In the genomic region with DNA sequence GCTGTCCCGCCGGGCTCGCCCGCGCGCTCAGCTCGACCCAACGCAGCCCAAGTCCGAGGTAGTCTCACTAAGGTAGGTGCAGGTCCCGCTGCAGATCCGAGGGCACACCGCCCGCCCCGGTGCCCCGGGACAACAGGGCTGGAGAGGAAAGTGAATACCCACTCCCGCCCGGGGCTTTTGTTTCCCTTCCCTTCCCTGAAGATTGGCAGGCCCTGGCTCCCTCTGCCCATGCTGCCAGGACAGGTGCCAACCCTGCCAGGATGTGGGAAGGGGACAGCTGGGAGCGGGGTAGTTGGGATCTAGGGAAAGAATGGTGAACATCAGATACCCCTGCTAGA, we compare ENCODE assay signal across 8 mouse cellular contexts. TPM values are rescaled to one million over a fixed set of nuclear protein-coding genes. Genes with fewer than 3 reads are reported as not detected.
DNase-seq lines count a peak whose midpoint lies in the region; ATAC-seq and TF ChIP-seq lines count a peak whose summit lies in the region.

No protein-coding gene starts in this region.

- no peak for DNase-seq in heart, postnatal 10 days
- no peak for DNase-seq in urinary bladder, postnatal 10 days (ENCODE audit: low spot score)
- no peak for DNase-seq in thymus, postnatal 36 days
- no peak for DNase-seq in ovary, postnatal 14 days (ENCODE audit: low spot score)

- H3K9me3 ChIP-seq in heart, embryonic 15.5 days (replicated peaks): no peaks in the 10 kb centered on the region
- no peaks in the 10 kb centered on the region for H3K9me3 ChIP-seq in hindbrain, embryonic 12.5 days (replicated peaks)
- H3K9me3 ChIP-seq in midbrain, embryonic 12.5 days: no peaks in the 10 kb centered on the region

- 4% methylated on average over 18 of the region's 18 CpGs for WGBS in heart, embryonic 15.5 days
- WGBS in hindbrain, embryonic 12.5 days: 4% methylated on average over 18 of the region's 18 CpGs
- WGBS in midbrain, embryonic 12.5 days: 6% methylated on average over 17 of the region's 18 CpGs

- intact Hi-C loops in heart, postnatal 10 days (cut with DNase I): no loop called here

- ATAC-seq in heart, embryonic 15.5 days (replicated peaks; ENCODE audit: insufficient number of reproducible peaks, insufficient read depth, low FRiP score, low read depth): no peak
- no peak for ATAC-seq in hindbrain, embryonic 12.5 days (ENCODE audit: low FRiP score)
- no peak for ATAC-seq in midbrain, embryonic 12.5 days (ENCODE audit: low FRiP score, low read depth)

- no peak for TF ChIP-seq POLR2A in bone marrow macrophage, adult 2 months (IDR thresholded peaks at IDR 0.05; ENCODE audit: borderline replicate concordance, low read depth, low read length)

- TF ChIP-seq CTCF in bone marrow macrophage, adult 2 months (IDR thresholded peaks at IDR 0.05; ENCODE audit: low read depth, low read length): no peak

- no peak overlapping the region for H3K27ac ChIP-seq in heart, embryonic 15.5 days
- no peak overlapping the region for H3K27ac ChIP-seq in bone marrow macrophage, adult 2 months (ENCODE audit: insufficient read depth, low read depth, low read length)
- H3K27ac ChIP-seq in hindbrain, embryonic 12.5 days: no peak overlapping the region
- H3K27ac ChIP-seq in midbrain, embryonic 12.5 days (replicated peaks): no peak overlapping the region

- H3K36me3 ChIP-seq in heart, embryonic 15.5 days: no peaks in the 10 kb centered on the region
- no peaks in the 10 kb centered on the region for H3K36me3 ChIP-seq in hindbrain, embryonic 12.5 days
- no peaks in the 10 kb centered on the region for H3K36me3 ChIP-seq in midbrain, embryonic 12.5 days

- H3K4me2 ChIP-seq in heart, embryonic 15.5 days: peak overlapping the region; percentile 89
- peak overlapping the region; percentile 62 for H3K4me2 ChIP-seq in hindbrain, embryonic 12.5 days (replicated peaks)
- peak overlapping the region; percentile 51 for H3K4me2 ChIP-seq in midbrain, embryonic 12.5 days (replicated peaks)

- peak overlapping the region; percentile 55 for H3K4me3 ChIP-seq in heart, embryonic 15.5 days
- H3K4me3 ChIP-seq in bone marrow macrophage, adult 2 months (ENCODE audit: insufficient read depth, low read length): peak overlapping the region; percentile 35
- H3K4me3 ChIP-seq in hindbrain, embryonic 12.5 days: peak overlapping the region; percentile 41
- peak overlapping the region; percentile 35 for H3K4me3 ChIP-seq in midbrain, embryonic 12.5 days

- H3K4me1 ChIP-seq in heart, embryonic 15.5 days (replicated peaks): peaks cover 12% of the 10 kb centered on the region
- H3K4me1 ChIP-seq in bone marrow macrophage, adult 2 months (ENCODE audit: control insufficient read depth, insufficient read depth, low read length): peaks cover 5% of the 10 kb centered on the region
- peaks cover 10% of the 10 kb centered on the region for H3K4me1 ChIP-seq in hindbrain, embryonic 12.5 days
- peaks cover 12% of the 10 kb centered on the region for H3K4me1 ChIP-seq in midbrain, embryonic 12.5 days

- H3K9ac ChIP-seq in heart, embryonic 15.5 days: peak overlapping the region; percentile 44
- H3K9ac ChIP-seq in hindbrain, embryonic 12.5 days: peak overlapping the region; percentile 55
- H3K9ac ChIP-seq in midbrain, embryonic 12.5 days (replicated peaks): peak overlapping the region; percentile 20; the same call in 1 of the 2 replicates

- H3K27me3 ChIP-seq in heart, embryonic 15.5 days: peaks cover 66% of the 10 kb centered on the region
- H3K27me3 ChIP-seq in hindbrain, embryonic 12.5 days: peaks cover 53% of the 10 kb centered on the region
- peaks cover 63% of the 10 kb centered on the region for H3K27me3 ChIP-seq in midbrain, embryonic 12.5 days

RNA-seq across cellular contexts. Expression of gene Itgb4, which starts 0.5 kb away (rescaled TPM):
- polyA plus RNA-seq in heart, embryonic 15.5 days (2015; fragmentation: Nextera tagmentation; extraction: Ambion mirVana): 1.2 and 3.9 TPM in 2 replicates
- 1 to 10 TPM; 4.8 to 5.5 TPM for total RNA-seq in heart, postnatal 10 days (2021)
- polyA plus RNA-seq in bone marrow macrophage, adult 2 months (2012; ENCODE audit: insufficient read depth, insufficient read length, missing spikeins): 0.23 TPM in 1 of 2 replicates, not detected in the other
- polyA plus RNA-seq in hindbrain, embryonic 12.5 days (2016; fragmentation: Nextera tagmentation; extraction: Ambion mirVana): 1.7 and 2.1 TPM in 2 replicates
- polyA plus RNA-seq in midbrain, embryonic 12.5 days (2016; fragmentation: Nextera tagmentation; extraction: Ambion mirVana): 0.59 and 1.3 TPM in 2 replicates

RNA-seq across cellular contexts. Expression of gene Galk1, which starts 37.5 kb away (rescaled TPM):
- polyA plus RNA-seq in heart, embryonic 15.5 days (2015; fragmentation: Nextera tagmentation; extraction: Ambion mirVana): 120 and 147 TPM in 2 replicates
- total RNA-seq in heart, postnatal 10 days (2021): 10 to 100 TPM; 31.7 to 33.1 TPM
- 12.2 and 14.4 TPM in 2 replicates for polyA plus RNA-seq in bone marrow macrophage, adult 2 months (2012; ENCODE audit: insufficient read depth, insufficient read length, missing spikeins)
- polyA plus RNA-seq in hindbrain, embryonic 12.5 days (2016; fragmentation: Nextera tagmentation; extraction: Ambion mirVana): 109 and 115 TPM in 2 replicates
- polyA plus RNA-seq in midbrain, embryonic 12.5 days (2016; fragmentation: Nextera tagmentation; extraction: Ambion mirVana): 75.3 and 92.6 TPM in 2 replicates

RNA-seq across cellular contexts. Expression of gene Recql5, which starts 41.8 kb away (rescaled TPM):
- polyA plus RNA-seq in heart, embryonic 15.5 days (2015; fragmentation: Nextera tagmentation; extraction: Ambion mirVana): 9.1 and 14.7 TPM in 2 replicates
- total RNA-seq in heart, postnatal 10 days (2021): 10 to 100 TPM in 1 of 2 experiments, 1 to 10 TPM in 1; 8.3 to 10.9 TPM
- polyA plus RNA-seq in bone marrow macrophage, adult 2 months (2012; ENCODE audit: insufficient read depth, insufficient read length, missing spikeins): 19.9 and 21.5 TPM in 2 replicates
- 31.8 and 34.7 TPM in 2 replicates for polyA plus RNA-seq in hindbrain, embryonic 12.5 days (2016; fragmentation: Nextera tagmentation; extraction: Ambion mirVana)
- polyA plus RNA-seq in midbrain, embryonic 12.5 days (2016; fragmentation: Nextera tagmentation; extraction: Ambion mirVana): 29.9 and 30.1 TPM in 2 replicates

RNA-seq across cellular contexts. Expression of gene Sap30bp, which starts 42.0 kb away (rescaled TPM):
- polyA plus RNA-seq in heart, embryonic 15.5 days (2015; fragmentation: Nextera tagmentation; extraction: Ambion mirVana): 21.4 and 21.9 TPM in 2 replicates
- 10 to 100 TPM; 26.6 to 26.7 TPM for total RNA-seq in heart, postnatal 10 days (2021)
- polyA plus RNA-seq in bone marrow macrophage, adult 2 months (2012; ENCODE audit: insufficient read depth, insufficient read length, missing spikeins): 23.6 and 24.5 TPM in 2 replicates
- polyA plus RNA-seq in hindbrain, embryonic 12.5 days (2016; fragmentation: Nextera tagmentation; extraction: Ambion mirVana): 51.0 and 54.4 TPM in 2 replicates
- polyA plus RNA-seq in midbrain, embryonic 12.5 days (2016; fragmentation: Nextera tagmentation; extraction: Ambion mirVana): 55.9 and 61.8 TPM in 2 replicates

RNA-seq across cellular contexts. Expression of gene H3f3b, which starts 52.7 kb away (rescaled TPM):
- polyA plus RNA-seq in heart, embryonic 15.5 days (2015; fragmentation: Nextera tagmentation; extraction: Ambion mirVana): 648 and 727 TPM in 2 replicates
- total RNA-seq in heart, postnatal 10 days (2021): 100 to 1,000 TPM; 338 to 393 TPM
- polyA plus RNA-seq in bone marrow macrophage, adult 2 months (2012; ENCODE audit: insufficient read depth, insufficient read length, missing spikeins): 431 and 432 TPM in 2 replicates
- polyA plus RNA-seq in hindbrain, embryonic 12.5 days (2016; fragmentation: Nextera tagmentation; extraction: Ambion mirVana): 2,216 and 2,474 TPM in 2 replicates
- polyA plus RNA-seq in midbrain, embryonic 12.5 days (2016; fragmentation: Nextera tagmentation; extraction: Ambion mirVana): 2,249 and 2,254 TPM in 2 replicates
